In the genomic region with DNA sequence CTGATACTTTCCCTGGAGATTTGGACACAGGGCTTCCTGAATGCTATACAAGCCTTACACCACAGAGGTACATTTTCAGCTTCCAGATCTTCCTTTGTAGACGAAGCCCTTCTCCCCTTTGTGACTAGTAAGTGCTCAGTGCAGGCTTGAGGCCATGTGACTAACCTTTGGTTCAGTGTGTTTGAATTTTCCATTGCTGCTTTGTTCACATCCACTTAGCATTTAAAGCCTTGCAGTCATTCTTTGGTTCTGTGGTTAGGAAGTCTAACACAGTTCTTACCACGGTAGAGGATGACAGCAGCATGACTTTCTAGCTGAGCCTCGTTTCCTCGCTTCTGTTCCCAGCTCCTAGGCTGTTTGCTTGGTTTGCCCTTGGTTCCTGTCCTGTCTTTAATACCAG, we compare ENCODE assay signal across 15 mouse cellular contexts. TPM values are rescaled to one million over a fixed set of nuclear protein-coding genes. Genes with fewer than 3 reads are reported as not detected.
DNase-seq lines count a peak whose midpoint lies in the region; ATAC-seq and TF ChIP-seq lines count a peak whose summit lies in the region.
"Had no signal": no experiment of that assay in that cellular context is flagged by ENCODE, and none has a peak within 500 bp of the region (broad histone marks: within the 10 kb centered on the region; RNA-seq: fewer than 3 reads in every experiment).

No protein-coding gene starts in this region.

- H3K27me3 ChIP-seq in heart, embryonic 10.5 days (ENCODE audit: insufficient read depth, poor library complexity, severe bottlenecking), result no peaks in the 10 kb centered on the region
- no peaks in the 10 kb centered on the region for H3K27me3 ChIP-seq in thymus, adult 2 months (ENCODE audit: control insufficient read depth, insufficient read depth, low read length)
- no peaks in the 10 kb centered on the region for H3K27me3 ChIP-seq in stomach, postnatal 0 days (ENCODE audit: control insufficient read depth, insufficient read depth, low read length)
- no peaks in the 10 kb centered on the region for H3K27me3 ChIP-seq in liver, embryonic 11.5 days (replicated peaks; ENCODE audit: control insufficient read depth, insufficient read depth, low read length)
- no peaks in the 10 kb centered on the region for H3K27me3 ChIP-seq in liver, embryonic 12.5 days (replicated peaks)
- H3K27me3 ChIP-seq: lung, embryonic 15.5 days; Patski had no signal

- DNase-seq in heart, embryonic 10.5 days (ENCODE audit: low spot score), result no peak
- no peak for DNase-seq in heart, adult 18-20 months
- peak; percentile 11 for DNase-seq in thymus, adult 2 months
- DNase-seq in thymus, postnatal 10 days (ENCODE audit: low spot score in 2 of 2), result no peak
- DNase-seq in stomach, postnatal 0 days (ENCODE audit: low spot score), result no peak
- no peak for DNase-seq in liver, embryonic 11.5 days (ENCODE audit: low spot score)
- DNase-seq: cerebellum, adult 8-10 months; kidney, adult 2 months; right cerebral cortex, postnatal 25 days had no signal

- ATAC-seq in stomach, postnatal 0 days (ENCODE audit: low FRiP score, low TSS enrichment), result no peak
- no peak for ATAC-seq in liver, embryonic 11.5 days (replicated peaks; ENCODE audit: low FRiP score)
- ATAC-seq in liver, embryonic 12.5 days, result no peak
- ATAC-seq: Patski had no signal

- no peak overlapping the region for H3K9ac ChIP-seq in stomach, postnatal 0 days (ENCODE audit: low read length)
- no peak overlapping the region for H3K9ac ChIP-seq in liver, embryonic 11.5 days (ENCODE audit: low read depth, low read length)
- H3K9ac ChIP-seq in liver, embryonic 12.5 days, result no peak overlapping the region
- H3K9ac ChIP-seq: hindbrain, embryonic 14.5 days; lung, embryonic 15.5 days had no signal

- no peaks in the 10 kb centered on the region for H3K36me3 ChIP-seq in heart, embryonic 10.5 days
- H3K36me3 ChIP-seq in thymus, adult 2 months (ENCODE audit: control insufficient read depth, insufficient read depth, low read length), result no peaks in the 10 kb centered on the region
- H3K36me3 ChIP-seq in stomach, postnatal 0 days (ENCODE audit: control insufficient read depth, insufficient read depth, low read length), result no peaks in the 10 kb centered on the region
- H3K36me3 ChIP-seq in liver, embryonic 11.5 days (ENCODE audit: control insufficient read depth, insufficient read depth, low read length), result no peaks in the 10 kb centered on the region
- H3K36me3 ChIP-seq in liver, embryonic 12.5 days, result no peaks in the 10 kb centered on the region
- H3K36me3 ChIP-seq: lung, embryonic 15.5 days had no signal

- WGBS in heart, embryonic 10.5 days, result 68% methylated on average over 4 of the region's 4 CpGs
- 18% methylated on average over 4 of the region's 4 CpGs for WGBS in thymus, adult 2 months
- WGBS in stomach, postnatal 0 days, result 59% methylated on average over 4 of the region's 4 CpGs
- WGBS in liver, embryonic 11.5 days, result 70% methylated on average over 4 of the region's 4 CpGs
- 59% methylated on average over 4 of the region's 4 CpGs for WGBS in liver, embryonic 12.5 days (ENCODE audit: insufficient replicate concordance)

- TF ChIP-seq POLR2A in thymus, adult 2 months (IDR thresholded peaks at IDR 0.05; ENCODE audit: control insufficient read depth, extremely low read depth, insufficient read depth, low read length, poor library complexity), result no peak

- H3K4me1 ChIP-seq in heart, embryonic 10.5 days, result peaks cover 33% of the 10 kb centered on the region
- peaks cover 13% of the 10 kb centered on the region for H3K4me1 ChIP-seq in thymus, adult 2 months (replicated peaks; ENCODE audit: control insufficient read depth, insufficient read depth, low read length)
- peaks cover 17% of the 10 kb centered on the region for H3K4me1 ChIP-seq in brown adipose tissue, adult 24 weeks (ENCODE audit: control insufficient read depth, insufficient read depth, insufficient read length, low read length)
- H3K4me1 ChIP-seq in stomach, postnatal 0 days (replicated peaks; ENCODE audit: control insufficient read depth, insufficient read depth), result peaks cover 14% of the 10 kb centered on the region
- H3K4me1 ChIP-seq in liver, embryonic 11.5 days (replicated peaks; ENCODE audit: control insufficient read depth, insufficient read depth, low read length), result peaks cover 22% of the 10 kb centered on the region
- H3K4me1 ChIP-seq in liver, embryonic 12.5 days, result peaks cover 40% of the 10 kb centered on the region

- H3K4me3 ChIP-seq in heart, embryonic 10.5 days, result no peak overlapping the region
- no peak overlapping the region for H3K4me3 ChIP-seq in thymus, adult 2 months (ENCODE audit: control insufficient read depth, insufficient read depth, low read length)
- H3K4me3 ChIP-seq in brown adipose tissue, adult 24 weeks (ENCODE audit: insufficient read depth, low read depth, low read length), result no peak overlapping the region
- H3K4me3 ChIP-seq in stomach, postnatal 0 days (ENCODE audit: low read depth, low read length), result no peak overlapping the region
- H3K4me3 ChIP-seq in liver, embryonic 11.5 days (ENCODE audit: low read depth, low read length), result no peak overlapping the region
- no peak overlapping the region for H3K4me3 ChIP-seq in liver, embryonic 12.5 days
- H3K4me3 ChIP-seq: left cerebral cortex, adult 2 months; lung, embryonic 15.5 days had no signal

- H3K27ac ChIP-seq in heart, embryonic 10.5 days, result peak overlapping the region; percentile 49; the same call in 1 of the 2 replicates
- no peak overlapping the region for H3K27ac ChIP-seq in thymus, adult 2 months (ENCODE audit: control insufficient read depth, insufficient read depth, low read length)
- peak overlapping the region; percentile 13 for H3K27ac ChIP-seq in brown adipose tissue, adult 24 weeks (replicated peaks; ENCODE audit: low read depth, low read length)
- H3K27ac ChIP-seq in stomach, postnatal 0 days (replicated peaks), result 0 out of 2 replicates have a peak overlapping the region, but pooled peaks have one; percentile 36
- H3K27ac ChIP-seq in liver, embryonic 11.5 days (ENCODE audit: low read depth, low read length), result no peak overlapping the region
- no peak overlapping the region for H3K27ac ChIP-seq in liver, embryonic 12.5 days
- H3K27ac ChIP-seq: hindbrain, embryonic 14.5 days; left cerebral cortex, adult 2 months; lung, embryonic 15.5 days had no signal

- no peaks in the 10 kb centered on the region for H3K9me3 ChIP-seq in heart, embryonic 10.5 days
- H3K9me3 ChIP-seq in stomach, postnatal 0 days (ENCODE audit: control insufficient read depth, low read length), result no peaks in the 10 kb centered on the region
- no peaks in the 10 kb centered on the region for H3K9me3 ChIP-seq in liver, embryonic 11.5 days (ENCODE audit: control insufficient read depth, low read length)
- no peaks in the 10 kb centered on the region for H3K9me3 ChIP-seq in liver, embryonic 12.5 days (replicated peaks)
- H3K9me3 ChIP-seq: lung, embryonic 15.5 days had no signal

- H3K4me2 ChIP-seq in stomach, postnatal 0 days (replicated peaks; ENCODE audit: low read depth), result no peak overlapping the region
- no peak overlapping the region for H3K4me2 ChIP-seq in liver, embryonic 11.5 days
- H3K4me2 ChIP-seq in liver, embryonic 12.5 days, result no peak overlapping the region
- H3K4me2 ChIP-seq: hindbrain, embryonic 14.5 days; lung, embryonic 15.5 days had no signal

- TF ChIP-seq EP300 in stomach, postnatal 0 days (optimal IDR thresholded peaks at IDR 0.05), result no peak

- no peak for TF ChIP-seq CTCF in thymus, adult 2 months (IDR thresholded peaks at IDR 0.05; ENCODE audit: borderline replicate concordance, control insufficient read depth, extremely low read depth, insufficient read depth, low read length, poor library complexity)
- no peak for TF ChIP-seq CTCF in stomach, postnatal 0 days (IDR thresholded peaks at IDR 0.05; ENCODE audit: low read depth)

RNA-seq across cellular contexts. Expression of a gene that starts 44.4 kb away (rescaled TPM):
- 9.3 and 11.1 TPM in 2 replicates for polyA plus RNA-seq in heart, embryonic 10.5 days (2016; fragmentation: Nextera tagmentation; extraction: Ambion mirVana)
- 10 to 100 TPM; 18.8 to 27.6 TPM for total RNA-seq in heart, adult 18-20 months (2021)
- polyA plus RNA-seq in thymus, adult 2 months (2012; rRNA removed), result 16.6 and 19.8 TPM in 2 replicates
- 8.4 and 8.7 TPM in 2 replicates for polyA plus RNA-seq in brown adipose tissue, adult 24 weeks (2012; ENCODE audit: insufficient read depth, insufficient read length, missing spikeins)
- polyA plus RNA-seq in stomach, postnatal 0 days (2015; fragmentation: Nextera tagmentation; extraction: Ambion mirVana), result 4.0 and 5.1 TPM in 2 replicates
- 6.7 TPM in 2 replicates for polyA plus RNA-seq in liver, embryonic 11.5 days (2014; fragmentation: Nextera tagmentation; extraction: Ambion mirVana)
- 3.7 and 3.9 TPM in 2 replicates for polyA plus RNA-seq in liver, embryonic 12.5 days (2016; fragmentation: Nextera tagmentation; extraction: Ambion mirVana)

Comparison
In these comparisons a context has a peak if more than half of its experiments do, and no peak if none do; other contexts are left out.
1. H3K27ac ChIP-seq: peak in heart, embryonic 10.5 days (single experiment), brown adipose tissue, adult 24 weeks (single experiment) and stomach, postnatal 0 days (single experiment); none in thymus, adult 2 months (single experiment), liver, embryonic 11.5 days (single experiment) and liver, embryonic 12.5 days (single experiment).